Mouse (Mus musculus) central nervous system, embryonic 14 days (tissue): ENCODE measurements around the gene Foxs1. TPM values are rescaled to one million over a fixed set of nuclear protein-coding genes. Genes with fewer than 3 reads are reported as not detected.

Experiments
- polyA plus RNA-seq: library from polyadenylated mRNA; depleted of rRNA; stranded (reverse); fragments of >200 nt; gene quantifications from 2 replicates; pipeline ENCODE4 v1.2.3, GENCODE M21; 2012; rRNA removed

Foxs1 gene
- polyA plus RNA-seq, result 3.0 and 3.1 TPM in 2 replicates

DNA sequence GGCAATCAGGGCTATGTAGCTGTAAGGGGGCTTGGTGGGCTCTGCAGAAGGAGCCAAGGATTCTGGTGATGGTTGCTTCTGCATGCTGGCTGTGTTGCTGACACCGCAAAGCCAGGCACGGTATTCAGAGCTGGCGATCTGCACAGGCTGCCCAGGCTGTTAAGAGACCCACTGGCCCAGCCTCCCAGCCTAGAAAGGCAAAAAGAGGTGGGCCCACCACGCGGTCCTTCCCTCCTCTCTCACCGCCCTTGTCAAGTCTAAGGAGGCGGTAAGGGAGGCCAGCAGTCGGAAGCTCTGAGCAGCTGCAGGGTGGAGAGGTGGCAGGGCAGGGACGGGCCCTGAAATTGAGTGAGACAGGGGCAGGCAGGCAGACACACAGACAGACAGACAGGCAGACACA lies at the start of gene Foxs1:
TSS of gene Foxs1 (minus strand) at position 161 of the 400 bp plus-strand sequence.

DNA sequence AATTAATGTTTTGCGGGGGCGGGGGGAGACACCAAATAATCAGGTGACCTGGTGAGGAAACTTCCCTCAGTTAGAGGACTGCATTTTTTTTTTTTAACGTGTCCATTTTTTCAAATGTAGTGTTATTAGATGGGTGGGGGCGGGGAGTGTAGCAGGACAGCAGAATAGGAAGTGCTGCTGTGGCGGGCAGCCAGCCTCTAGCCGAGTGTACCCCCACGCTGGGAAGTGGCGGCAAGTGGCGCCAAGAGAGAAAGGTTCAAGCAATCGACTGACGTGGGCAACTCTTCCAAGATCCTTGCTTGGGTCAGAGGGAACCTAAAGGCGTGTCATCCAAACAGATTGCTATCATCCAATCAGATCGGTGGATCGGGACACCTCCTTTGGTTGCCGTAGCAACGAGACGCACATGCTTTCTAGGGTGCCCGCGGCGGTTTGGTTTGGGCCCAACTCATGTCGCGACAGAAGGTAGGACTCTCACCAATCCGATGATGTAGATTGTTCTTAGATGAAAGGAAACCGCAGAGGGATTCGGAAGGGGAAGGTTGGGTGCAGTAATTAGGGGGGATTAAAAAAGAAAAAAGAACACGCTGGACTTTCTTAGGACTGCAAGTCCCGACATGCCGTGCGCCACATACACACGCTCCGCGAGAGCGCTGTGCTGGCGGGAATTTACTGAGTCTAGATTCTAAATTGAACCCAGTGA lies 29.2 kb upstream of the Foxs1 start, which contains the start of gene Ttll9:
TSS of gene Ttll9 (plus strand) at position 395 of the 703 bp plus-strand sequence.

DNA sequence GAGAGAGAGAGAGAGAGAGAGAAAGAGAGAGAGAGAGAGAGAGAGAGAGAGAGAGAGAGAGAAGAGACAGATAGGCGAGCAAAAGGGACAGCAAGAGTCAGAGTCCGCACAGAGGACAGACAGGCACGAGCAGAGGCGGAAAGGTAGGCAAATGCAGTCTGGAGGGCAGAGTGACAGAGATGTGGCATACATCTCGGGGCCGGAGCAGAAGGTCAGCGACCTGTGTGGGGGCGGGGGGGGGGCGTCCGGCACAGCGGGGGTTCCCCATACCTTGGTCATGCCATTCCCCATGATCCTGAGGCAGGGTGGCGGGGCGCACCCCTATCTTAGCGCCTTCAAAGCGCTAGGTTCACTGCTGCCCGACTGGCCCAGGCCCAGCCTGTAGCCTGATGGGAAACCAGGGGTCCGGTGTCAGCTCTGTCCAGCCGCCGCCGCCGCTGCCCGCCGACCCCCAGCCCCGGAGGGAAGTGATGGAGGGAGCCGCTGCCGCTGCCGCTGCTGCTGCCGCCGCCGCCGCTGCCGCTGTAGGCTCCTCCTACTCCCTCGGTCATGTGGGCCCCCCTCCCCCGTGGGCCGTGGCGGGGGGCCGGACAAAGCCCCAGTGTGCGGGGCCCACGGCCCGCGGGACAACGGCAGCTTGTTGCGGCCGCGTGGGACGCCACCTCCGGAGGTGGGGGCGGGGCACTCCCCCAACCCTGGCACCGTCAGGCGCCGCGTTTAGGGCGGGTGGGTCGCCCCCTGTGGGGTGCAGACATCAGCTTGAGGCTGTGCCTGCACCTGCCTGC lies 18.2 kb upstream of the Foxs1 start, which contains the start of gene Dusp15:
TSS of gene Dusp15 (minus strand) at position 634 of the 785 bp plus-strand sequence.

DNA sequence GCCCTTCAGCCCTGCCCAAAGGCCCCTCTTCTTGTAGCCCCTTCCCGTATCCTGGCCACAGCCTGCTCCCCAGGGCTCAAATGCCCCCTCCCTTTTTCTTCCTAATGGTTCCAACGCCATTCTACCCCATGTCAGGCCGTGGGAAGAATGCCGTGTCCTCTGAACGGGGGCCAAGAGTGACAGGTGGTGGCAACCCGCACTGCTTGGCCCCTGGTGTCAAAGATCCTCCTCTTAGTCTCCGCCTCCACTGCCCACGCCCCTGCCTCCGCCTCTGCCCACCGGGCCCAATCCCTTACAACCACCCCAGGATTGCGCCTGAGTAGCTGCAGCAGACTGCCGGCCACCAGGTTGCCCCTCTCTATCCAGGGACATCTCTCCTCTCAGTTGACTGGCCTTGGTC lies 22.0 kb downstream of the Foxs1 start, which contains the start of gene Mylk2:
TSS of gene Mylk2 (plus strand) at position 322 of the 400 bp plus-strand sequence.

Other genes starting within 250 kb of the Foxs1 start
- gene Mcts2, start 246.2 kb downstream of the Foxs1 start, polyA plus RNA-seq, result 25.2 and 27.7 TPM in 2 replicates
- 133 and 168 TPM in 2 replicates for gene Id1, start 197.0 kb downstream of the Foxs1 start, polyA plus RNA-seq
- 3.8 and 5.3 TPM in 2 replicates for gene Cox4i2, start 179.0 kb downstream of the Foxs1 start, polyA plus RNA-seq
- gene Bcl2l1, start 101.5 kb downstream of the Foxs1 start, polyA plus RNA-seq, result 93.5 and 103 TPM in 2 replicates
- 31.7 and 43.4 TPM in 2 replicates for gene Tpx2, start 85.2 kb downstream of the Foxs1 start, polyA plus RNA-seq
- gene Mylk2, start 21.9 kb downstream of the Foxs1 start, polyA plus RNA-seq, result 0.13 TPM in 1 of 2 replicates, not detected in the other
- 19.2 and 19.9 TPM in 2 replicates for gene Dusp15, start 18.5 kb upstream of the Foxs1 start, polyA plus RNA-seq
- gene Ttll9, start 29.3 kb upstream of the Foxs1 start, polyA plus RNA-seq, result 4.9 and 5.0 TPM in 2 replicates
- gene Pdrg1, start 82.2 kb upstream of the Foxs1 start, polyA plus RNA-seq, result 134 and 148 TPM in 2 replicates
- 9.0 and 10.0 TPM in 2 replicates for gene Xkr7, start 98.6 kb upstream of the Foxs1 start, polyA plus RNA-seq
- 8.8 and 9.1 TPM in 2 replicates for gene Ccm2l, start 132.7 kb upstream of the Foxs1 start, polyA plus RNA-seq
- 2.2 and 3.8 TPM in 2 replicates for gene Hck, start 175.3 kb upstream of the Foxs1 start, polyA plus RNA-seq
- gene Tm9sf4, start 228.1 kb upstream of the Foxs1 start, polyA plus RNA-seq, result 56.4 and 64.6 TPM in 2 replicates